Mouse (Mus musculus): ENCODE data around the gene Fam161a.

- TF ChIP-seq USF2 (conservative IDR thresholded peaks at IDR 0.05; ENCODE audit: low read depth, low read length) (no peak), CTCF (conservative IDR thresholded peaks at IDR 0.05 in 1 of 2, IDR thresholded peaks at IDR 0.05 in 1 of 2; ENCODE audit: low read depth in 2 of 2, low read length in 2 of 2) (no peak), ZC3H11A (IDR thresholded peaks at IDR 0.05; ENCODE audit: low read depth, low read length) (no peak), GABPA (IDR thresholded peaks at IDR 0.05; ENCODE audit: insufficient replicate concordance, low read depth, low read length) (no peak), ZNF384 (IDR thresholded peaks at IDR 0.05; ENCODE audit: low read depth, low read length) (no peak), MAFK (IDR thresholded peaks at IDR 0.05; ENCODE audit: insufficient replicate concordance, low read length) (no peak), MEF2A (IDR thresholded peaks at IDR 0.05; ENCODE audit: borderline replicate concordance, low read depth, low read length) (no peak), EP300 (IDR thresholded peaks at IDR 0.05; ENCODE audit: low read length) (no peak), SMC3 (IDR thresholded peaks at IDR 0.05; ENCODE audit: low read depth, low read length) (no peak), POLR2A (IDR thresholded peaks at IDR 0.05; ENCODE audit: low read depth, low read length) (no peak), CHD2 (IDR thresholded peaks at IDR 0.05; ENCODE audit: low read length) (no peak), MXI1 (IDR thresholded peaks at IDR 0.05; ENCODE audit: low read depth, low read length) (no peak)
These were observed 22.1 kb downstream of the Fam161a start for GRCm38 (mm10) chr11:23029399-23029798.

Measured in CH12.LX (cell line).